In genomic region chr8:19980346-19980726, GRCm38 (mm10) we compare ENCODE assay signal across 7 mouse cellular contexts.
DNase-seq lines count a peak whose midpoint lies in the region; ATAC-seq and TF ChIP-seq lines count a peak whose summit lies in the region.
"Not testable (repeated sequence)": the region's sequence is repeated elsewhere in the genome, so short reads cannot be mapped to it uniquely, and the experiment has no call there.

No protein-coding gene starts in this region.

- not testable (repeated sequence) for TF ChIP-seq CTCF in hindbrain, postnatal 0 days (IDR thresholded peaks at IDR 0.05; ENCODE audit: low read depth)
- 0 out of 2 replicates have a peak, but pooled peaks have one; percentile 9 for TF ChIP-seq CTCF in lung, postnatal 0 days (IDR thresholded peaks at IDR 0.05)

- not testable (repeated sequence) for TF ChIP-seq EP300 in lung, postnatal 0 days (IDR thresholded peaks at IDR 0.05)

- H3K9me3 ChIP-seq in embryonic facial prominence, embryonic 11.5 days (replicated peaks; ENCODE audit: control insufficient read depth, low read length); hindbrain, postnatal 0 days (ENCODE audit: low read length); limb, embryonic 11.5 days (ENCODE audit: control insufficient read depth, low read length); lung, postnatal 0 days (ENCODE audit: low read length): not testable (repeated sequence)
- peaks cover 13% of the 10 kb centered on the region for H3K9me3 ChIP-seq in neural tube, embryonic 13.5 days

- not testable (repeated sequence) for H3K4me1 ChIP-seq in embryonic facial prominence, embryonic 11.5 days (ENCODE audit: control insufficient read depth, insufficient read depth, low read length); hindbrain, postnatal 0 days (ENCODE audit: insufficient read depth, low read length); limb, embryonic 11.5 days (ENCODE audit: control insufficient read depth, insufficient read depth, low read length); lung, postnatal 0 days (ENCODE audit: insufficient read depth, low read depth, low read length); neural tube, embryonic 13.5 days (replicated peaks)

- peak overlapping the region; percentile 44 for H3K4me3 ChIP-seq in embryonic facial prominence, embryonic 11.5 days (ENCODE audit: low read depth, low read length)
- peak overlapping the region; percentile 37 for H3K4me3 ChIP-seq in hindbrain, postnatal 0 days (ENCODE audit: low read length)
- H3K4me3 ChIP-seq in limb, embryonic 11.5 days (ENCODE audit: low read depth, low read length) = peak overlapping the region; percentile 40
- H3K4me3 ChIP-seq in lung, postnatal 0 days (ENCODE audit: low read depth, low read length) = peak overlapping the region; percentile 43
- peak overlapping the region; percentile 47 for H3K4me3 ChIP-seq in neural tube, embryonic 13.5 days

- H3K36me3 ChIP-seq in embryonic facial prominence, embryonic 11.5 days (replicated peaks; ENCODE audit: control insufficient read depth, insufficient read depth, low read depth, low read length); hindbrain, postnatal 0 days (ENCODE audit: insufficient read depth, low read length); limb, embryonic 11.5 days (ENCODE audit: control insufficient read depth, insufficient read depth, low read length); lung, postnatal 0 days (ENCODE audit: insufficient read depth, low read length): not testable (repeated sequence)
- peaks cover 12% of the 10 kb centered on the region; the same call in 1 of the 2 replicates for H3K36me3 ChIP-seq in neural tube, embryonic 13.5 days

- ATAC-seq in activated CD4-positive, CD25-positive, alpha-beta regulatory T cell, adult 4 months = peak; percentile 50
- not testable (repeated sequence) for ATAC-seq in embryonic facial prominence, embryonic 11.5 days (replicated peaks; ENCODE audit: insufficient number of reproducible peaks, low FRiP score, low TSS enrichment, low read depth)
- 0 out of 2 replicates have a peak, but pooled peaks have one; percentile 47 for ATAC-seq in hindbrain, postnatal 0 days
- 0 out of 2 replicates have a peak, but pooled peaks have one; percentile 26 for ATAC-seq in limb, embryonic 11.5 days (ENCODE audit: insufficient number of reproducible peaks, low FRiP score, low TSS enrichment, low read depth)
- peak; percentile 44 for ATAC-seq in lung, postnatal 0 days
- peak; percentile 80 for ATAC-seq in neural tube, embryonic 13.5 days (ENCODE audit: low read depth)

- 21% methylated on average over 26 of the region's 26 CpGs for WGBS in embryonic facial prominence, embryonic 11.5 days
- 31% methylated on average over 26 of the region's 26 CpGs for WGBS in hindbrain, postnatal 0 days
- 19% methylated on average over 26 of the region's 26 CpGs for WGBS in limb, embryonic 11.5 days
- WGBS in lung, postnatal 0 days = 31% methylated on average over 26 of the region's 26 CpGs
- WGBS in neural tube, embryonic 13.5 days = 20% methylated on average over 26 of the region's 26 CpGs

- not testable (repeated sequence) for H3K27ac ChIP-seq in embryonic facial prominence, embryonic 11.5 days (replicated peaks; ENCODE audit: low read depth, low read length); limb, embryonic 11.5 days (replicated peaks; ENCODE audit: low read depth, low read length); neural tube, embryonic 13.5 days (replicated peaks)
- 0 out of 2 replicates have a peak overlapping the region, but pooled peaks have one; percentile 41 for H3K27ac ChIP-seq in hindbrain, postnatal 0 days
- H3K27ac ChIP-seq in lung, postnatal 0 days (ENCODE audit: low read length) = 0 out of 2 replicates have a peak overlapping the region, but pooled peaks have one; percentile 32

- peak overlapping the region; percentile 59 for H3K9ac ChIP-seq in embryonic facial prominence, embryonic 11.5 days (replicated peaks; ENCODE audit: low read length)
- peak overlapping the region; percentile 46 for H3K9ac ChIP-seq in hindbrain, postnatal 0 days (replicated peaks; ENCODE audit: low read length)
- peak overlapping the region; percentile 75 for H3K9ac ChIP-seq in limb, embryonic 11.5 days (ENCODE audit: low read length)
- H3K9ac ChIP-seq in lung, postnatal 0 days (replicated peaks; ENCODE audit: low read depth) = 0 out of 2 replicates have a peak overlapping the region, but pooled peaks have one; percentile 29
- H3K9ac ChIP-seq in neural tube, embryonic 13.5 days = peak overlapping the region; percentile 70

- peak; percentile 18 for DNase-seq in embryonic facial prominence, embryonic 11.5 days (ENCODE audit: low spot score)
- DNase-seq in gastrocnemius, postnatal 14 days = peak; percentile 4
- DNase-seq in hindbrain, postnatal 0 days (ENCODE audit: low spot score) = peak; percentile 8
- DNase-seq in limb, embryonic 11.5 days (ENCODE audit: low spot score) = not testable (repeated sequence)
- peak; percentile 15 for DNase-seq in lung, postnatal 0 days (ENCODE audit: low spot score)

- H3K27me3 ChIP-seq in embryonic facial prominence, embryonic 11.5 days (ENCODE audit: control insufficient read depth, insufficient read depth, low read length); hindbrain, postnatal 0 days (ENCODE audit: insufficient read depth, low read length); limb, embryonic 11.5 days (ENCODE audit: control insufficient read depth, insufficient read depth, low read length); lung, postnatal 0 days (replicated peaks; ENCODE audit: insufficient read depth, low read length); neural tube, embryonic 13.5 days: not testable (repeated sequence)

- peak overlapping the region; percentile 61 for H3K4me2 ChIP-seq in embryonic facial prominence, embryonic 11.5 days (ENCODE audit: low read depth, low read length)
- H3K4me2 ChIP-seq in hindbrain, postnatal 0 days (ENCODE audit: low read depth, low read length) = peak overlapping the region; percentile 58
- H3K4me2 ChIP-seq in limb, embryonic 11.5 days (ENCODE audit: low read depth, severe bottlenecking) = peak overlapping the region; percentile 49
- peak overlapping the region; percentile 53 for H3K4me2 ChIP-seq in lung, postnatal 0 days (replicated peaks; ENCODE audit: low read depth, low read length)
- H3K4me2 ChIP-seq in neural tube, embryonic 13.5 days = peak overlapping the region; percentile 63

- intact Hi-C loops in gastrocnemius, postnatal 14 days (cut with DNase I; ENCODE audit: low total_unique reads) = not testable (repeated sequence)
